Mouse (Mus musculus): Measurements from ENCODE around the gene Col27a1. TPM values are rescaled to one million over a fixed set of nuclear protein-coding genes. Genes with fewer than 3 reads are reported as not detected.

The Col27a1 gene
- polyA plus RNA-seq, 1 experiment: 11.5 TPM

- TF ChIP-seq POLR2A (IDR thresholded peaks at IDR 0.05; ENCODE audit: borderline replicate concordance, extremely low read depth, low read depth, low read length) (no peak), CTCF (IDR thresholded peaks at IDR 0.05; ENCODE audit: insufficient read depth, low read length) (no peak)
- 43% methylated on average over 7 of the region's 7 CpGs for WGBS
- H3K4me3 ChIP-seq (replicated peaks; ENCODE audit: extremely low read depth, low read depth, low read length): no peak overlapping the region
- DNase-seq: no peak
- no peaks in the 10 kb centered on the region; the same call in 1 of the 2 replicates for H3K4me1 ChIP-seq (ENCODE audit: control insufficient read depth, insufficient read depth, low read length)
These were observed 20.0 kb downstream of the Col27a1 start for GRCm38 (mm10) chr4:63233557-63234452.

GRCm38 (mm10) chr4:63234852-63235251 lies 21.0 kb downstream of the Col27a1 start:
- 95% methylated on average over 5 of the region's 5 CpGs for WGBS
- Histone ChIP-seq H3K4me1 (ENCODE audit: control insufficient read depth, insufficient read depth, low read length) (no peaks in the 10 kb centered on the region; the same call in 1 of the 2 replicates), H3K4me3 (replicated peaks; ENCODE audit: extremely low read depth, low read depth, low read length) (no peak overlapping the region)
- DNase-seq: no peak
- TF ChIP-seq CTCF (IDR thresholded peaks at IDR 0.05; ENCODE audit: insufficient read depth, low read length) (no peak), POLR2A (IDR thresholded peaks at IDR 0.05; ENCODE audit: borderline replicate concordance, extremely low read depth, low read depth, low read length) (no peak)

GRCm38 (mm10) chr4:63236235-63236634 lies 22.4 kb downstream of the Col27a1 start:
- Histone ChIP-seq H3K4me1 (ENCODE audit: control insufficient read depth, insufficient read depth, low read length) (no peaks in the 10 kb centered on the region; the same call in 1 of the 2 replicates), H3K4me3 (replicated peaks; ENCODE audit: extremely low read depth, low read depth, low read length) (no peak overlapping the region)
- 48% methylated on average over 2 of the region's 2 CpGs for WGBS
- TF ChIP-seq POLR2A (IDR thresholded peaks at IDR 0.05; ENCODE audit: borderline replicate concordance, extremely low read depth, low read depth, low read length) (no peak), CTCF (IDR thresholded peaks at IDR 0.05; ENCODE audit: insufficient read depth, low read length) (no peak)
- no peak for DNase-seq

- Histone ChIP-seq H3K4me1 (ENCODE audit: control insufficient read depth, insufficient read depth, low read length) (no peaks in the 10 kb centered on the region; the same call in 1 of the 2 replicates), H3K4me3 (replicated peaks; ENCODE audit: extremely low read depth, low read depth, low read length) (no peak overlapping the region)
- WGBS: 87% methylated on average over 3 of the region's 3 CpGs
- DNase-seq: no peak
- TF ChIP-seq CTCF (IDR thresholded peaks at IDR 0.05; ENCODE audit: insufficient read depth, low read length): no peak
- no peak for TF ChIP-seq POLR2A (IDR thresholded peaks at IDR 0.05; ENCODE audit: borderline replicate concordance, extremely low read depth, low read depth, low read length)
These were observed 23.4 kb downstream of the Col27a1 start for GRCm38 (mm10) chr4:63237225-63237624.

GRCm38 (mm10) chr4:63238141-63238540 lies 24.3 kb downstream of the Col27a1 start:
- Histone ChIP-seq H3K4me3 (replicated peaks; ENCODE audit: extremely low read depth, low read depth, low read length) (no peak overlapping the region), H3K4me1 (ENCODE audit: control insufficient read depth, insufficient read depth, low read length) (no peaks in the 10 kb centered on the region; the same call in 1 of the 2 replicates)
- no peak for DNase-seq
- 30% methylated on average over 7 of the region's 7 CpGs for WGBS
- TF ChIP-seq POLR2A (IDR thresholded peaks at IDR 0.05; ENCODE audit: borderline replicate concordance, extremely low read depth, low read depth, low read length): no peak
- TF ChIP-seq CTCF (IDR thresholded peaks at IDR 0.05; ENCODE audit: insufficient read depth, low read length): no peak

GRCm38 (mm10) chr4:63238722-63239121 lies 24.9 kb downstream of the Col27a1 start:
- WGBS: 84% methylated on average over 5 of the region's 5 CpGs
- no peak overlapping the region for H3K4me3 ChIP-seq (replicated peaks; ENCODE audit: extremely low read depth, low read depth, low read length)
- DNase-seq: no peak
- TF ChIP-seq POLR2A (IDR thresholded peaks at IDR 0.05; ENCODE audit: borderline replicate concordance, extremely low read depth, low read depth, low read length): no peak
- TF ChIP-seq CTCF (IDR thresholded peaks at IDR 0.05; ENCODE audit: insufficient read depth, low read length): no peak
- no peaks in the 10 kb centered on the region for H3K4me1 ChIP-seq (ENCODE audit: control insufficient read depth, insufficient read depth, low read length)

- no peaks in the 10 kb centered on the region for H3K4me1 ChIP-seq (ENCODE audit: control insufficient read depth, insufficient read depth, low read length)
- DNase-seq: no peak
- 91% methylated on average over 3 of the region's 3 CpGs for WGBS
- no peak overlapping the region for H3K4me3 ChIP-seq (replicated peaks; ENCODE audit: extremely low read depth, low read depth, low read length)
- TF ChIP-seq CTCF (IDR thresholded peaks at IDR 0.05; ENCODE audit: insufficient read depth, low read length) (no peak), POLR2A (IDR thresholded peaks at IDR 0.05; ENCODE audit: borderline replicate concordance, extremely low read depth, low read depth, low read length) (no peak)
These were observed 27.2 kb downstream of the Col27a1 start for GRCm38 (mm10) chr4:63241031-63241430.

- TF ChIP-seq CTCF (IDR thresholded peaks at IDR 0.05; ENCODE audit: insufficient read depth, low read length) (no peak), POLR2A (IDR thresholded peaks at IDR 0.05; ENCODE audit: borderline replicate concordance, extremely low read depth, low read depth, low read length) (no peak)
- DNase-seq: no peak
- no peak overlapping the region for H3K4me3 ChIP-seq (replicated peaks; ENCODE audit: extremely low read depth, low read depth, low read length)
- H3K4me1 ChIP-seq (ENCODE audit: control insufficient read depth, insufficient read depth, low read length): no peaks in the 10 kb centered on the region
These were observed 34.2 kb downstream of the Col27a1 start for GRCm38 (mm10) chr4:63247991-63248390.

GRCm38 (mm10) chr4:63248951-63249350 lies 35.1 kb downstream of the Col27a1 start:
- WGBS: 53% methylated on average over 6 of the region's 6 CpGs
- no peaks in the 10 kb centered on the region for H3K4me1 ChIP-seq (ENCODE audit: control insufficient read depth, insufficient read depth, low read length)
- no peak for DNase-seq
- TF ChIP-seq CTCF (IDR thresholded peaks at IDR 0.05; ENCODE audit: insufficient read depth, low read length) (no peak), POLR2A (IDR thresholded peaks at IDR 0.05; ENCODE audit: borderline replicate concordance, extremely low read depth, low read depth, low read length) (no peak)
- H3K4me3 ChIP-seq (replicated peaks; ENCODE audit: extremely low read depth, low read depth, low read length): no peak overlapping the region

GRCm38 (mm10) chr4:63251760-63252159 lies 38.0 kb downstream of the Col27a1 start:
- 85% methylated on average over 11 of the region's 11 CpGs for WGBS
- DNase-seq: no peak
- Histone ChIP-seq H3K4me1 (ENCODE audit: control insufficient read depth, insufficient read depth, low read length) (no peaks in the 10 kb centered on the region), H3K4me3 (replicated peaks; ENCODE audit: extremely low read depth, low read depth, low read length) (no peak overlapping the region)
- TF ChIP-seq CTCF (IDR thresholded peaks at IDR 0.05; ENCODE audit: insufficient read depth, low read length): no peak
- TF ChIP-seq POLR2A (IDR thresholded peaks at IDR 0.05; ENCODE audit: borderline replicate concordance, extremely low read depth, low read depth, low read length): no peak
